Mouse (Mus musculus): Measurements from ENCODE around the gene Pibf1. TPM values are rescaled to one million over a fixed set of nuclear protein-coding genes. Genes with fewer than 3 reads are reported as not detected.

Pibf1 gene
- polyA plus RNA-seq, 1 experiment = 8.2 TPM

- DNase-seq (ENCODE audit: low spot score) = peak; percentile 70
Observed at GRCm38 (mm10) chr14:99141786-99142633, 42.8 kb downstream of the Pibf1 start.

- no peak for DNase-seq (ENCODE audit: low spot score)
Observed at GRCm38 (mm10) chr14:99146841-99147240, 47.6 kb downstream of the Pibf1 start.

GRCm38 (mm10) chr14:99152683-99153082 lies 53.5 kb downstream of the Pibf1 start:
- DNase-seq (ENCODE audit: low spot score) = no peak

DNA sequence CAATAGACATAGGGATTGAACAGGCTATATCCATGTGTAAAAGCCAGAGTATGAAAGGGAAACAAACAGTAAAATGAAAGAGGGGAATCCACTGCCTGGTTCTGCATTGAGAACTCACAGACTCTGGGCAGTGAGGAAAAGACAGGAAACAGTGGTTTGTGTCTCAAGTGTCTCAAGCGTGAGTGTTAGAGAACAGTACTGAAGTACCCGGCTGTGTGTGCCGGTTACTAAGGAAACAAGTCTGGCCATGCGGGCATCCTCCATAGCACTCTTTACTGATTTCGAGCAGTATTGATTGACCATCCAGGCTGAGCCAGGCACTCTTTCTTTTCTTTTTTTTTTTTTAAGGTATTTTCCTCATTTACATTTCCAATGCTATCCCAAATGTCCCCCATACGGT lies 60.7 kb downstream of the Pibf1 start:
- DNase-seq (ENCODE audit: low spot score) = no peak

- no peak for DNase-seq (ENCODE audit: low spot score)
Observed at GRCm38 (mm10) chr14:99163051-99163450, 63.8 kb downstream of the Pibf1 start.

DNA sequence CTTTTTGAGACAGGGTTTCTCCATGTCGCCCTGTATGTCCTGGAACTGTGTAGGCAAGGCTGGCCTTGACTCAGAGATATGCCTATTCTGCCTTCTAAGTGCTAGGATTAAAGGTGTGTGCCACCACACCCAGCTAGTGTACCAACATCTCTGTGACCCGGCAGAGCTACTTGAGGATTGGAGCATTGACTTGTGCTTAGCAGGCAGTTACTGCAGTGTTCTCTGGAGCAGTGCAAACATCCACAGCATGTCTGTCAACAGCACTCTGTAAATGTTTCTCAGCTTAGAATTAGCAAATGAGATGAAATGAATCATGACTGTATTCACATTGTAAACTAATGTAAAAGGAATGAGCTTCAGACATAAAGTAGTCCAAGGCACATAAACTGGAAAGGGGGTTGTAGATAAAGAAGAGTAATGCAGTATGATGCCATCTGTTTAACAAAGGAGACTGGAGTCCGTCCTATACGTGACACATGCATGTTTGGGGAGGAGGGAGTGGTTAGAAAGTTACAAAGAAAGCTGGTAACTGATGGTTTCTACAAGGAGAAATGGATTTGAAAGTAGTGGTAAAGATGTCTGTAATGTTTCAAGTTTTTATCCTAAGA lies 75.0 kb downstream of the Pibf1 start:
- DNase-seq (ENCODE audit: low spot score) = no peak

- DNase-seq (ENCODE audit: low spot score) = no peak
Observed at GRCm38 (mm10) chr14:99176559-99176958, 77.3 kb downstream of the Pibf1 start.

- no peak for DNase-seq (ENCODE audit: low spot score)
Observed at GRCm38 (mm10) chr14:99190153-99190790, 91.0 kb downstream of the Pibf1 start.

- DNase-seq (ENCODE audit: low spot score) = no peak
Observed at GRCm38 (mm10) chr14:99205865-99206264, 106.6 kb downstream of the Pibf1 start.

DNA sequence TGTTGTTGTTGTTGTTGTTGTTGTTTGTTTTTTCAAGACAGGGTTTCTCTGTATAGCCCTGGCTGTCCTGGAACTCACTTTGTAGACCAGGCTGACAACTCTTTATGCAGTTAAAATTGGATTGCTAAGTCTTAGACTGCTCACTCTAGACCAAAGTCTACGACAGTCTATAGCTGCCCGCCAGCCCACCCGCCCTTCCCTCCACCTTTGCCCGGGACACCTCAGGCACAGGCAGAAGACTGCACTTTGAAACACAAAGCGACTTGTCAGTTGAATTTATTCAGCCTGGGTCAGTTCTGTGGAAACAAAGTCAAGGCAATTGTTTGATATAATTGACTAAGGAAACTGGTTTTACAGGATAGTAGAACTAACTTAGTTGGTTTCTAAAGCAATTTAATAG lies 107.4 kb downstream of the Pibf1 start:
- DNase-seq (ENCODE audit: low spot score) = no peak

- no peak for DNase-seq (ENCODE audit: low spot score)
Observed at GRCm38 (mm10) chr14:99210431-99210830, 111.2 kb downstream of the Pibf1 start.

GRCm38 (mm10) chr14:99218396-99219012 lies 119.3 kb downstream of the Pibf1 start:
- DNase-seq (ENCODE audit: low spot score) = no peak

- no peak for DNase-seq (ENCODE audit: low spot score)
Observed at GRCm38 (mm10) chr14:99219757-99220171, 120.5 kb downstream of the Pibf1 start.

DNA sequence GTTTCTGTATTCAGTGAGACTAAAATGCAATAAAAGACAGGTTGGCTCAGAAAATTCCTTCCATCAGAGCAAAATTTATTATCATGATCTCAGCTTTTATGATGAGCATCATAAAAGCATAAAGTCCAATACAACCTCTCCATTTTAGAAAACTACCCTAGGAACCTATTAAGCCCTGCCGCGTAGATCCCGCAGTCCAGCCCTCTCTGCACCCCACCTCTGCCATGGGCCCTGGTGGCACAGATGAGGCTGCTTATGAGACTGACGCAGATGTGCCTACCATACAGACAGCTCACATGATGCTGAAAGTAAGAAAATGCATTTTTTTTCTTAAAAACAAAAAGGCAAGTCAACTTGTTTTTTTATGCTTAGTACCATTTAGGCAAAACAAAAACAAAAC lies 126.7 kb downstream of the Pibf1 start:
- no peak for DNase-seq (ENCODE audit: low spot score)

- DNase-seq (ENCODE audit: low spot score) = no peak
Observed at GRCm38 (mm10) chr14:99229071-99229780, 130.0 kb downstream of the Pibf1 start.

GRCm38 (mm10) chr14:99233056-99233455 lies 133.8 kb downstream of the Pibf1 start:
- DNase-seq (ENCODE audit: low spot score) = no peak

GRCm38 (mm10) chr14:99237115-99237514 lies 137.9 kb downstream of the Pibf1 start:
- no peak for DNase-seq (ENCODE audit: low spot score)

GRCm38 (mm10) chr14:99240563-99240962 lies 141.3 kb downstream of the Pibf1 start:
- DNase-seq (ENCODE audit: low spot score) = no peak

DNA sequence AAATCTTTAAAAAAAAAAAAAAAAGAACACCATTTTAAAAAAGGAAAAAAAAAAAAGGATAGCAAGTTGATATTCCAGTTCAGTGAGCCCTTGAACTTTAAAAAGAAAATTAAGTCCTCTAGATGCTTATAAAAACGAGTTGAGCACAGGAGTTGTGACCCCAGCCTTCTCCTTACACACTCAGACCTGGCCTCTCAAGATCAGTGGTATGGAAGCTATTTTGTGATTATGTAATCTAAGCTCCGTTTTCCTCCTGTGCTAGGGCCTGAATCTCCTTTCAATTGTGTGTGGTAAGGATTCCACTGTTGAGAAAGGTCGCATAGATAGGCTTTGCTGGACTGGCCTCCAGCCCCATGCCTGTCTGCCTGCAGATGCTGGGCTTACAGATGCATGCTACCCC lies 145.3 kb downstream of the Pibf1 start:
- no peak for DNase-seq (ENCODE audit: low spot score)

- DNase-seq (ENCODE audit: low spot score) = no peak
Observed at GRCm38 (mm10) chr14:99262026-99262425, 162.8 kb downstream of the Pibf1 start.

GRCm38 (mm10) chr14:99263816-99264215 lies 164.6 kb downstream of the Pibf1 start:
- no peak for DNase-seq (ENCODE audit: low spot score)

DNA sequence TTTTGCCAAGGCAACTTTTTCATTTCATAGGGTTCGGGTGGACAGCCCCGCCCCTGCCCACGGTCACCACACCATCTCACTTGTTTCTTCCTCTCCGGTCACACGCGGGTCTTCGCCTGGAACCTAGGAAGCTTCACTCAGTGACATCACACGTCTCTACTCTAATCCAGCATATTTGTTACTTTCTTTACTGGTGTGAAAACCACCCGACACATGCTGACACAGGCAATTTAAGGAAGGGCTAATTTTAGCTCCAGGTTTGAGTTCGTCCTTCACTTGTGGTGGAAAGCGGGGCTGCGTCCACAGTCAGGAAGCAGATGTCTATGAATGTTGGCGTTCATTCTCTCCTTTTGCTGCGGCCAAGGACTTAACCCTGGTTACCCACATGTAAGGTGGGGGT lies 166.6 kb downstream of the Pibf1 start:
- DNase-seq (ENCODE audit: low spot score) = no peak

All from urinary bladder, adult 2 months (tissue).